Mouse (Mus musculus) limb, embryonic 11.5 days (tissue): ENCODE results near the gene Mrpl53. TPM values are rescaled to one million over a fixed set of nuclear protein-coding genes. Genes with fewer than 3 reads are reported as not detected.

Experiments used
- ATAC-seq: fragments of 200-750 bp; cut with Nextera tagmentation; 2 replicates; pipeline ENCODE4 v1.8.0; 2017; ENCODE audit warnings: low read depth; ENCODE audit not compliant: insufficient number of reproducible peaks, low FRiP score, low TSS enrichment
- DNase-seq: peaks from one replicate; pipeline ENCODE4 v3.0.0-alpha.2; 2015; ENCODE audit warnings: low spot score
- H3K27ac ChIP-seq: fragments of 300-500 bp; sonication (generic); replicated peaks from 2 replicates; pipeline ENCODE4 v1.5.1; 2014; ENCODE audit warnings: low read depth, mild to moderate bottlenecking, low read length
- H3K27me3 ChIP-seq: fragments of 300-500 bp; sonication (generic); 2 replicates; pipeline ENCODE4 v1.6.1; 2014; ENCODE audit warnings: mild to moderate bottlenecking, low read length, mixed read lengths; ENCODE audit not compliant: control insufficient read depth, insufficient read depth
- H3K36me3 ChIP-seq: fragments of 300-500 bp; sonication (generic); 2 replicates; pipeline ENCODE4 v1.6.1; 2014; ENCODE audit warnings: mild to moderate bottlenecking, low read length, moderate library complexity, mixed read lengths; ENCODE audit not compliant: control insufficient read depth, insufficient read depth
- H3K4me1 ChIP-seq: fragments of 300-500 bp; sonication (generic); 2 replicates; pipeline ENCODE4 v1.6.1; 2014; ENCODE audit warnings: low read length, mixed read lengths; ENCODE audit not compliant: control insufficient read depth, insufficient read depth
- H3K4me2 ChIP-seq: fragments of 300-500 bp; sonication (generic); 2 replicates; pipeline ENCODE4 v1.6.1; 2014; ENCODE audit warnings: low read depth, mild to moderate bottlenecking, moderate library complexity; ENCODE audit not compliant: severe bottlenecking
- H3K4me3 ChIP-seq: fragments of 300-500 bp; sonication (generic); 2 replicates; pipeline ENCODE4 v1.5.1; 2014; ENCODE audit warnings: low read depth, low read length
- H3K9ac ChIP-seq: fragments of 300-500 bp; sonication (generic); 2 replicates; pipeline ENCODE4 v1.6.1; 2014; ENCODE audit warnings: mild to moderate bottlenecking, low read length
- H3K9me3 ChIP-seq: fragments of 300-500 bp; sonication (generic); 2 replicates; pipeline ENCODE4 v1.6.1; 2016; ENCODE audit warnings: low read length; ENCODE audit not compliant: control insufficient read depth
- WGBS: fragments of 180-500 bp; shearing (Covaris S2); extraction: QIAGEN DNeasy Blood & Tissue Kit; methylation state at CpG from one replicate; pipeline ENCODE4 v1.1.7; 2014; 5-methylcytosine and 5-hydroxymethylcytosine counted together
- polyA plus RNA-seq: library from polyadenylated mRNA; unstranded; fragments of >200 nt; fragmentation: Nextera tagmentation; extraction: Ambion mirVana; gene quantifications from 2 replicates; pipeline ENCODE4 v1.2.1, GENCODE M21; 2014

Gene Mrpl53
- polyA plus RNA-seq, 1 experiment from 2014 or later: 141 TPM

- DNase-seq (no peak), ATAC-seq (no peak)
- peaks cover 13% of the 10 kb centered on the region for H3K36me3 ChIP-seq
- peak overlapping the region; percentile 80; the same call in 1 of the 2 replicates for H3K9ac ChIP-seq
- H3K4me2 ChIP-seq: peak overlapping the region; percentile 89
- peak overlapping the region; percentile 86 for H3K4me3 ChIP-seq
- no peaks in the 10 kb centered on the region for H3K27me3 ChIP-seq
- 86% methylated on average over 11 of the region's 11 CpGs for WGBS
- H3K27ac ChIP-seq: no peak overlapping the region
- no peaks in the 10 kb centered on the region for H3K9me3 ChIP-seq
- peaks cover 14% of the 10 kb centered on the region; the same call in 1 of the 2 replicates for H3K4me1 ChIP-seq
Measured at GRCm38 (mm10) chr6:83116373-83117164, 7.7 kb downstream of the Mrpl53 start.

DNA sequence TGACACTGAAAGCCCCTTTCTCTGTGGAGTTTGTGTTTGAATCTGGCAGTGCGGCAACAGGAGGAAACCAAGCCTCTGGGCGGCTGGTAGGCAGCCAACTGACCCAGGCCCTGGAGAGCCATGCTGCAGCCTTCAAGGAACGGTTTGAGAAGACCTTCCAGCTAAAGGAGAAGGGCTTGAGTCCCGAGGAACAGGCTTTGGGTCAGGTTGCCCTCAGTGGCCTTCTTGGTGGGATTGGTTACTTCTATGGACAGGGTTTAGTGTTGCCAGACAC lies 8.3 kb downstream of the Mrpl53 start:
- no peaks in the 10 kb centered on the region for H3K9me3 ChIP-seq
- H3K27ac ChIP-seq: no peak overlapping the region
- no peak overlapping the region for H3K4me2 ChIP-seq
- DNase-seq (no peak), ATAC-seq (no peak)
- peaks cover 14% of the 10 kb centered on the region; the same call in 1 of the 2 replicates for H3K4me1 ChIP-seq
- H3K36me3 ChIP-seq: peaks cover 13% of the 10 kb centered on the region
- H3K9ac ChIP-seq: no peak overlapping the region
- no peak overlapping the region for H3K4me3 ChIP-seq
- WGBS: 90% methylated on average over 4 of the region's 4 CpGs
- no peaks in the 10 kb centered on the region for H3K27me3 ChIP-seq

DNA sequence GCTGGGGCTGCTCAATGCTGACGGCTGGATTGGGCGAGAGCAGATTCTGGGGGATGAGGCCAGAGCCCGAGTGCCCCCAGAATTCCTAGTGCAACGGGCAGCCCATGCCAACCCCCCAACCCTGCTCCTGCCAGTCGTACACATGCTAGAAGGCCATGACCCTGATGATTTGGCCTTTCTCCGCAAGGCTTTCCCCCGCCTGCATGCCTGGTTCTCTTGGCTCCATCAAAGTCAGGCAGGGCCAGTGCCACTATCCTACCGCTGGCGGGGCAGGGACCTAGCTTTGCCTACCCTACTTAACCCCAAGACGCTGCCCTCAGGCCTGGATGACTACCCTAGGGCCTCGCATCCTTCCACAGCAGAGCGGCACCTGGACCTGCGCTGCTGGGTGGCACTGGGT lies 8.8 kb downstream of the Mrpl53 start:
- Histone ChIP-seq H3K4me1 (peaks cover 15% of the 10 kb centered on the region), H3K9me3 (no peaks in the 10 kb centered on the region)
- ATAC-seq: no peak

DNA sequence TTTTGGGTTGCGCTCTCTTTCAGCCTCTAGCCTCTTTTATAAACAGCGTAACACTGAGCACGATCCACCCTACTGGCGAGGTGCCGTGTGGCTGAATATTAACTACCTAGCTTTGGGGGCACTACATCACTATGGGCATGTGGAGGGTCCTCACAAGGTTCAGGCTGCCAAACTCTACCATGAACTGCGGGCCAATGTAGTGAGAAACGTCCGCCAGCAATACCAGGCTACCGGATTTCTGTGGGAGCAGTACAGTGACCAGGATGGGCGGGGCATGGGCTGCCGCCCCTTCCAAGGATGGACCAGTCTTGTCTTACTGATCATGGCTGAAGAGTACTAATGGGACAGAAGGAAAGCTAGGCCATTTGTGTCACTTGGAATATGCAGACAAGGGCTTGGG lies 9.5 kb downstream of the Mrpl53 start:
- Histone ChIP-seq H3K27ac (no peak overlapping the region), H3K4me1 (peaks cover 22% of the 10 kb centered on the region), H3K27me3 (no peaks in the 10 kb centered on the region), H3K4me3 (no peak overlapping the region), H3K36me3 (peaks cover 13% of the 10 kb centered on the region), H3K9ac (no peak overlapping the region), H3K4me2 (no peak overlapping the region), H3K9me3 (no peaks in the 10 kb centered on the region)
- no peak for ATAC-seq
- 87% methylated on average over 11 of the region's 11 CpGs for WGBS
- no peak for DNase-seq

More for the DNA sequence above, 8.8 kb downstream of the Mrpl53 start:
- Histone ChIP-seq H3K9ac (0 out of 2 replicates have a peak overlapping the region, but pooled peaks have one; percentile 3), H3K27ac (no peak overlapping the region), H3K4me3 (no peak overlapping the region), H3K36me3 (peaks cover 13% of the 10 kb centered on the region), H3K27me3 (no peaks in the 10 kb centered on the region), H3K4me2 (no peak overlapping the region)
- no peak for DNase-seq
- WGBS: 92% methylated on average over 13 of the region's 13 CpGs

- no peak for ATAC-seq
- peak overlapping the region; percentile 84 for H3K4me2 ChIP-seq
- peaks cover 13% of the 10 kb centered on the region for H3K36me3 ChIP-seq
- H3K4me3 ChIP-seq: no peak overlapping the region
- DNase-seq: no peak
- H3K9ac ChIP-seq: no peak overlapping the region
- 87% methylated on average over 14 of the region's 14 CpGs for WGBS
- peaks cover 25% of the 10 kb centered on the region for H3K4me1 ChIP-seq
- H3K9me3 ChIP-seq: no peaks in the 10 kb centered on the region
- H3K27me3 ChIP-seq: no peaks in the 10 kb centered on the region
- no peak overlapping the region for H3K27ac ChIP-seq
Measured at GRCm38 (mm10) chr6:83118825-83119733, 10.2 kb downstream of the Mrpl53 start.

GRCm38 (mm10) chr6:83119734-83120051 lies 10.9 kb downstream of the Mrpl53 start:
- no peak overlapping the region for H3K27ac ChIP-seq
- no peak for ATAC-seq

GRCm38 (mm10) chr6:83120930-83121862 lies 12.4 kb downstream of the Mrpl53 start, which contains the start of gene Wbp1:
Gene Wbp1, minus strand, starts transcription at chr6:83121559.
- Histone ChIP-seq H3K36me3 (peaks cover 13% of the 10 kb centered on the region), H3K4me2 (peak within 1 kb of the TSS; percentile 92), H3K27ac (peak within 1 kb of the TSS; percentile 97), H3K9me3 (no peaks in the 10 kb centered on the region), H3K27me3 (no peaks in the 10 kb centered on the region), H3K9ac (peak within 1 kb of the TSS; percentile 88), H3K4me1 (peaks cover 32% of the 10 kb centered on the region), H3K4me3 (peak within 1 kb of the TSS; percentile 87)
- DNase-seq (peak; percentile 96), ATAC-seq (peak; percentile 94)
- under 1% methylated on average over 38 of the region's 38 CpGs for WGBS

More at GRCm38 (mm10) chr6:83119734-83120051, 10.9 kb downstream of the Mrpl53 start:
- Histone ChIP-seq H3K4me1 (peaks cover 29% of the 10 kb centered on the region), H3K4me2 (peak overlapping the region; percentile 84), H3K9ac (peak overlapping the region; percentile 23; the same call in 1 of the 2 replicates), H3K9me3 (no peaks in the 10 kb centered on the region), H3K27me3 (no peaks in the 10 kb centered on the region), H3K4me3 (peak overlapping the region; percentile 87; the same call in 1 of the 2 replicates), H3K36me3 (peaks cover 13% of the 10 kb centered on the region)
- no peak for DNase-seq
- WGBS: 88% methylated on average over 7 of the region's 7 CpGs
